Mouse (Mus musculus) ES-E14 (cell line): ENCODE measurements at regions not wholly inside any gene's neighbourhood (a gene's known extent, or its start where the extent isn't known, plus 50 kb on each side); places are given as distances from the start of the nearest gene placed in this dataset.

Experiments
- DNase-seq: peaks from one replicate; pipeline ENCODE4 v3.0.0-alpha.2; 2013; ENCODE audit warnings: low read depth, low spot score
- H3K27ac ChIP-seq: 2 replicates; pipeline ENCODE4 v1.5.1; 2012; ENCODE audit warnings: low read depth, mild to moderate bottlenecking, low read length, moderate library complexity, mixed read lengths; ENCODE audit not compliant: poor library complexity, insufficient read depth, severe bottlenecking
- H3K36me3 ChIP-seq: 2 replicates; pipeline ENCODE4 v1.6.1; 2012; ENCODE audit warnings: mild to moderate bottlenecking, low read length, moderate library complexity, mixed read lengths; ENCODE audit not compliant: control insufficient read depth, poor library complexity, insufficient read depth, severe bottlenecking
- H3K4me1 ChIP-seq, 2 experiments: fragments of 150-350 bp in 1 of 2; sonication (generic) in 1 of 2; 2 replicates each; pipeline ENCODE4 v1.6.1; 2012; ENCODE audit warnings: low read length in 2 of 2, mild to moderate bottlenecking in 1 of 2, mixed read lengths in 1 of 2; ENCODE audit not compliant: control insufficient read depth in 2 of 2, insufficient read depth in 2 of 2, poor library complexity in 1 of 2
- H3K4me3 ChIP-seq, 2 experiments: fragments of 150-350 bp in 1 of 2; sonication (generic) in 1 of 2; 2 replicates each; pipeline ENCODE4 v1.5.1; 2012; ENCODE audit warnings: low read length in 2 of 2, low read depth in 1 of 2, mild to moderate bottlenecking in 1 of 2, mixed read lengths in 1 of 2; ENCODE audit not compliant: insufficient read depth in 1 of 2, poor library complexity in 1 of 2, severe bottlenecking in 1 of 2
- H3K9ac ChIP-seq: 2 replicates; pipeline ENCODE4 v1.6.1; 2012; ENCODE audit warnings: low read depth, mild to moderate bottlenecking, low read length, mixed read lengths; ENCODE audit not compliant: poor library complexity, insufficient read depth, severe bottlenecking
- H3K9me3 ChIP-seq: fragments of 150-350 bp; sonication (generic); 2 replicates; pipeline ENCODE4 v1.6.1; 2012; ENCODE audit warnings: low read depth, mild to moderate bottlenecking, low read length; ENCODE audit not compliant: control insufficient read depth, insufficient read depth
- CHD2 ChIP-seq: IDR thresholded peaks from 2 replicates; pipeline ENCODE4 v1.6.1; 2014; ENCODE audit warnings: mild to moderate bottlenecking, low read depth, low read length, inconsistent platforms
- HCFC1 ChIP-seq: IDR thresholded peaks from 2 replicates; pipeline ENCODE4 v1.6.1; 2012; ENCODE audit warnings: low read length, inconsistent platforms, borderline replicate concordance; ENCODE audit not compliant: insufficient read depth
- MAFK ChIP-seq: IDR thresholded peaks from 2 replicates; pipeline ENCODE4 v1.6.1; 2014; ENCODE audit warnings: mild to moderate bottlenecking, low read depth, low read length, inconsistent platforms; ENCODE audit not compliant: insufficient read depth
- ZC3H11A ChIP-seq: IDR thresholded peaks from 2 replicates; pipeline ENCODE4 v1.6.1; 2012; ENCODE audit warnings: low read depth, mild to moderate bottlenecking, inconsistent platforms, low read length, borderline replicate concordance
- ZNF384 ChIP-seq: IDR thresholded peaks from 2 replicates; pipeline ENCODE4 v1.6.1; 2012; ENCODE audit warnings: low read depth, low read length, inconsistent platforms
- in situ Hi-C, 2 experiments: fragments of 600-800 bp; cut with MboI; formaldehyde crosslinking; loops; one replicate each; pipeline ENCODE4 v1.15.1; 2025; ENCODE audit warnings: low sequenced_read_pairs in 2 of 2, inconsistent platforms in 1 of 2; ENCODE audit not compliant: unreplicated experiment in 2 of 2

GRCm38 (mm10) chr16:31583627-31584026 is 79.6 kb upstream of the Dlg1 start:
- Histone ChIP-seq H3K36me3 (no peaks in the 10 kb centered on the region), H3K4me1 (no peaks in the 10 kb centered on the region), H3K9me3 (no peaks in the 10 kb centered on the region), H3K9ac (no peak overlapping the region), H3K27ac (no peak overlapping the region), H3K4me3 (no peak overlapping the region)
- DNase-seq, result no peak
- in situ Hi-C loops, result no loop called here
- TF ChIP-seq MAFK, result no peak

- H3K36me3 ChIP-seq, result no peaks in the 10 kb centered on the region
- DNase-seq, result no peak
- TF ChIP-seq HCFC1 (no peak), CHD2 (no peak), ZNF384 (no peak), MAFK (no peak), ZC3H11A (no peak)
- in situ Hi-C loops, result no loop called here
- H3K4me3 ChIP-seq, result no peak overlapping the region
- H3K27ac ChIP-seq, result no peak overlapping the region
- no peaks in the 10 kb centered on the region for H3K9me3 ChIP-seq
- no peak overlapping the region for H3K9ac ChIP-seq
- H3K4me1 ChIP-seq, result peaks cover 0 to 2% of the 10 kb centered on the region in 2 experiments; a peak in 1 of 4 replicates
These were observed 78.9 kb upstream of the Dlg1 start for GRCm38 (mm10) chr16:31584216-31584823.

- Histone ChIP-seq H3K36me3 (no peaks in the 10 kb centered on the region), H3K4me3 (no peak overlapping the region), H3K9me3 (no peaks in the 10 kb centered on the region), H3K27ac (no peak overlapping the region), H3K4me1 (peaks cover 0 to 5% of the 10 kb centered on the region in 2 experiments; a peak in 1 of 4 replicates), H3K9ac (no peak overlapping the region)
- no peak for TF ChIP-seq MAFK
- no peak for TF ChIP-seq CHD2
- no peak for TF ChIP-seq HCFC1
- TF ChIP-seq ZC3H11A, result no peak
- no peak for TF ChIP-seq ZNF384
- in situ Hi-C loops, result no loop called here
- no peak for DNase-seq
These were observed 76.2 kb upstream of the Dlg1 start for GRCm38 (mm10) chr16:31587036-31587435.

GRCm38 (mm10) chr16:31589576-31589975 is 73.7 kb upstream of the Dlg1 start:
- H3K9me3 ChIP-seq, result peaks cover 1% of the 10 kb centered on the region; the same call in 1 of the 2 replicates
- no peak for DNase-seq
- no peak overlapping the region for H3K9ac ChIP-seq
- H3K36me3 ChIP-seq, result no peaks in the 10 kb centered on the region
- no peak for TF ChIP-seq ZC3H11A
- no peak for TF ChIP-seq CHD2
- no peak for TF ChIP-seq MAFK
- TF ChIP-seq HCFC1, result no peak
- TF ChIP-seq ZNF384, result no peak
- H3K4me1 ChIP-seq, result peaks cover 0 to 6% of the 10 kb centered on the region in 2 experiments; a peak in 1 of 4 replicates
- no peak overlapping the region for H3K27ac ChIP-seq
- H3K4me3 ChIP-seq, result no peak overlapping the region
- in situ Hi-C loops, result no loop called here

GRCm38 (mm10) chr16:31591565-31591964 is 71.7 kb upstream of the Dlg1 start:
- Histone ChIP-seq H3K36me3 (no peaks in the 10 kb centered on the region), H3K4me3 (no peak overlapping the region), H3K9ac (no peak overlapping the region), H3K9me3 (peaks cover 1% of the 10 kb centered on the region; the same call in 1 of the 2 replicates), H3K27ac (no peak overlapping the region), H3K4me1 (peaks cover 0 to 6% of the 10 kb centered on the region in 2 experiments; a peak in 1 of 4 replicates)
- no peak for DNase-seq
- TF ChIP-seq HCFC1, result no peak
- TF ChIP-seq CHD2, result no peak
- no peak for TF ChIP-seq MAFK
- no peak for TF ChIP-seq ZC3H11A
- no peak for TF ChIP-seq ZNF384
- in situ Hi-C loops, result no loop called here
